Mouse (Mus musculus) bone marrow macrophage, adult 2 months (primary cell): ENCODE measurements around the gene Atp10b.

Experiments used
- CTCF ChIP-seq: IDR thresholded peaks from 2 replicates; pipeline ENCODE4 v1.5.1; 2012; ENCODE audit warnings: low read depth, mild to moderate bottlenecking, low read length, moderate library complexity
- POLR2A ChIP-seq: IDR thresholded peaks from 2 replicates; pipeline ENCODE4 v1.6.1; 2012; ENCODE audit warnings: mild to moderate bottlenecking, low read depth, low read length, borderline replicate concordance

- no peak for TF ChIP-seq CTCF
- no peak for TF ChIP-seq POLR2A
Observed at GRCm38 (mm10) chr11:43183457-43183856, 33.8 kb downstream of the Atp10b start.
